Mouse (Mus musculus) testis, adult 2 months (tissue): Measurements from ENCODE around the gene Lzts2. TPM values are rescaled to one million over a fixed set of nuclear protein-coding genes. Genes with fewer than 3 reads are reported as not detected.
A peak's percentile ranks its signal among the peaks of the same experiment; 100 is the strongest.

ENCODE experiments used
- H3K27ac ChIP-seq: fragments of 200-500 bp; 2 replicates; pipeline ENCODE4 v1.5.1; 2012; ENCODE audit warnings: low read depth, low read length; ENCODE audit not compliant: control insufficient read depth, insufficient read depth
- H3K27me3 ChIP-seq: fragments of 200-500 bp; 2 replicates; pipeline ENCODE4 v1.6.1; 2012; ENCODE audit warnings: mild to moderate bottlenecking, low read length, moderate library complexity; ENCODE audit not compliant: control insufficient read depth, insufficient read depth
- H3K36me3 ChIP-seq: fragments of 200-500 bp; 2 replicates; pipeline ENCODE4 v1.6.1; 2012; ENCODE audit warnings: mild to moderate bottlenecking, low read length; ENCODE audit not compliant: control insufficient read depth, insufficient read depth
- H3K4me1 ChIP-seq: fragments of 200-500 bp; 2 replicates; pipeline ENCODE4 v1.6.1; 2012; ENCODE audit warnings: low read length; ENCODE audit not compliant: control insufficient read depth, insufficient read depth
- H3K4me3 ChIP-seq: fragments of 200-500 bp; 2 replicates; pipeline ENCODE4 v1.5.1; 2012; ENCODE audit warnings: low read depth, mild to moderate bottlenecking, low read length, moderate library complexity, mixed read lengths; ENCODE audit not compliant: control insufficient read depth
- CTCF ChIP-seq: fragments of 200-500 bp; IDR thresholded peaks from 2 replicates; pipeline ENCODE4 v1.5.1; 2012; ENCODE audit warnings: low read depth, mild to moderate bottlenecking, inconsistent platforms, low read length, moderate library complexity; ENCODE audit not compliant: control insufficient read depth, insufficient read depth, insufficient replicate concordance
- POLR2A ChIP-seq: fragments of 200-500 bp; IDR thresholded peaks from 2 replicates; pipeline ENCODE4 v1.6.1; 2012; ENCODE audit warnings: low read depth, mild to moderate bottlenecking, inconsistent platforms, low read length, moderate library complexity; ENCODE audit not compliant: control insufficient read depth
- polyA plus RNA-seq: library from polyadenylated mRNA; depleted of rRNA; stranded (reverse); fragments of >200 nt; gene quantifications from 2 replicates; pipeline ENCODE4 v1.2.3, GENCODE M21; 2012

Lzts2 gene
- polyA plus RNA-seq, 1 experiment = 36.2 TPM

DNA sequence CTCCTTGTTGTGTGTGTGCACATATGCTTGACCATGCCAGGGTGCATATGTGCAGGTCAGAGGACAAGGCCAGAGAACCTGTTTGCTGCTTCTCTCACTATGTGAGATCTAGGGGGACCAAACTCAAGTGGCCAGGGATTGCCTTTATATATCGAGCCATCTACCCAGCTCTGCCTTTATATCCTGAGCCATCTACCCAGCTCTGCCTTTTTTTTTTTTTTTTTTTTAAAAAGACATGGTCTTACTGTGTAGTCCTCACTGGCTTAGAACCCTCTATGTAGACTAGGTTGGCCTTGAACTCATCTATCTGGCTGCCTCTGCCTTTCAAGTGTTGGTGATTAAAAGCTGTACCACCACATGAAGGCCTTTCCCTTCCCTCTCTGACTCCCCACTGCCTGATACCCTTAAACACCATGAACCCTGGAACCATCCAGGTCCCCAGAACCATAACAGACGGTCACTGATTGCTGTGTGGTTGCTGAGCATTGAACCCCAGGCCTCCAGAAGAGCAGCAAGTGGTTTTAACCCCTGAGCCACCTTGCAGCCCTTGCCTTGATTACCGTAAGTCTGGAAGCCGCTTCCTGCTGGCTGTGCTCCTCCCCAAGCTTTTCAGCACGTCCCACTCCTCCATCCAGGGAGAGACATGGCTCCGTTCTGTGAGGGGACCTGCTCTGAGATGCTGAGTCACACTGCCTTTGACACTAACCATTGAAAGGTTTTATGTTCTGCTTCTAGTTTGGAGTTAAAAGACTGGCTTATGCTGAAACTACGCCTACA lies 10.3 kb upstream of the Lzts2 start:
- Histone ChIP-seq H3K4me3 (no peak overlapping the region), H3K27ac (no peak overlapping the region), H3K36me3 (no peaks in the 10 kb centered on the region), H3K27me3 (no peaks in the 10 kb centered on the region), H3K4me1 (peaks cover 11% of the 10 kb centered on the region)
- TF ChIP-seq POLR2A (no peak), CTCF (no peak)

DNA sequence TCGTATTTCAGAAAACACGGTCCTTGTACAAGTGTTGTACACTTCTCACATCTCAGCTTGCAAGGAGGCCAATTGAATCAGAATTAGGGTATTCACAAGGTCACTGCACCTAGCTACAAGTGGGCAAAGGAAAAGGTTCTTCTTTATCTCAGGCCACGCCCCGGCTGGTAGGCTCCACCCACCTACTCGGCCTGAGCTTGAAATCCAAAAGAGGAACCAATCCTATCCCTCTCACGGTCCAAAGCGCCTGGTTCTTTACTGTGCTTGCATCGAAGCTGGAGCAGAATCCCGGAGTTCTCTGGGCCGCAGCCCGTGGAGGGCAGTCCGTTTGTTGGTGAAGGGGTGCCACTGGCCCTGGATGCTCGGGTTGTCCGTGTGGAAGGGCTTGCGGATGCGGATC lies 8.8 kb upstream of the Lzts2 start, which contains the start of gene Twnk:
Gene Twnk, plus strand, starts transcription at position 220 of the 400 bp plus-strand sequence.
- H3K36me3 ChIP-seq = no peaks in the 10 kb centered on the region
- peaks cover 11% of the 10 kb centered on the region for H3K4me1 ChIP-seq
- H3K27me3 ChIP-seq = no peaks in the 10 kb centered on the region
- H3K27ac ChIP-seq = peak within 1 kb of the TSS; percentile 98
- TF ChIP-seq POLR2A (no peak), CTCF (no peak)
- peak within 1 kb of the TSS; percentile 95 for H3K4me3 ChIP-seq

DNA sequence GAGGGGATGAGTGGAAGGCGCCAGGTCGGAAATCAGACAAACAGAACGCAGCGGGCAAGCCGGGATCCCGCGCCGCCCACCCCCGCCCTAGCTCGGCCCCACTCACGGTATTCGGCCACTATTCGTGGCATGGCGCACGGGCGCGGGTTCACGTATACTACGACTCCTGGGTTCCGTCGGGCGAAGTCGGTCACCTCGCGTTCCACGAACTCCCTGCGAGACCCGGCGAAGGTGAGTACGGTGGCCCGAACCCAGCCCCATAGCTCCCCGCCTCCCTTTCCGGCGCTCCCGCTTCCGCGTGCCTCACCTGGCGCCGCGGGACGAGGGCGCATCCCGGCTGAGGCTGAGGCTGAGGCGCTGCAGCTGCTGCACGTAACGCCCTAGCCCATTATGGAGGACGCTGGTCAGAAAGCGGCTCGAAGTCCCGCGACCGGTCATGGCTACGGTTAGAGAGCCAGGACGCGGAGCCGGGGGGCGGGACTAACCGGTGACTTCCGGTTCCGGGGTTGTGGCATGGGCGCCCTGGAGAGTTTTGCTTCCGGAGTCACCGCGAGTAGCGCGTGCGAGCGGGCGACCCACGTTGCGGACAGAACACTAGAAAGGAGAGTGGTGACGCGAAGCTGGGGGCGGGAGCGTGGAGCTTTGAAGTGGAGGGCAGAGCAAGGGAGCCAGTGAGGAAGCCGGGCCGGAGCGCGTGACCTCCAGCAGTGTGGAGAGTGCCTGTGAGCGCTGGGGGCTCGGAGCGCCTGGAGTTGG lies 8.1 kb upstream of the Lzts2 start, which contains the start of gene Mrpl43:
Gene Mrpl43, minus strand, starts transcription at position 486 of the 756 bp plus-strand sequence.
- peaks cover 11% of the 10 kb centered on the region for H3K4me1 ChIP-seq
- peak; percentile 71 for TF ChIP-seq POLR2A
- TF ChIP-seq CTCF = no peak
- peak within 1 kb of the TSS; percentile 98 for H3K27ac ChIP-seq
- H3K27me3 ChIP-seq = no peaks in the 10 kb centered on the region
- peaks cover 2% of the 10 kb centered on the region for H3K36me3 ChIP-seq
- peak within 1 kb of the TSS; percentile 95 for H3K4me3 ChIP-seq

DNA sequence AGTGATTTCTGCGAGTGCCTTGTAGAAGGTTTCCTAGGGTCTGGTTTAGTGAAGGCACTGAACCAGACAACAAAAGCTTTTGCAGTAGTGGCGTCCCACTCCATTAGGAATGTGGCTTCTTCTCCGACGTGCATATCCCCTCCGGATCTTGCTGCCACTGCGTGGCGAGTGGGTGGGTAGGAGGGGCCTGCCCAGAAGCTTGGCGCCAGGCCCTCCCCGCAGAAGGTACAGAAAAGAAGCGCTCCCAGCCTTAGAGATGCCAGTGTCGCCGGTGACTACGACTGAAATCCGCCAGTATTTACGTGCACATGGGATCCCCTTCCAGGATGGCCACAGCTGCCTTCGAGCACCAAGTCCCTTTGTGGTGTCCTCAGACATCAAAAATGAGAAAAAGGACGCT lies 7.2 kb upstream of the Lzts2 start:
- H3K27ac ChIP-seq = peak overlapping the region; percentile 85
- no peak for TF ChIP-seq CTCF
- TF ChIP-seq POLR2A = no peak
- H3K4me3 ChIP-seq = peak overlapping the region; percentile 95
- H3K4me1 ChIP-seq = peaks cover 11% of the 10 kb centered on the region
- H3K27me3 ChIP-seq = no peaks in the 10 kb centered on the region
- H3K36me3 ChIP-seq = peaks cover 2% of the 10 kb centered on the region

DNA sequence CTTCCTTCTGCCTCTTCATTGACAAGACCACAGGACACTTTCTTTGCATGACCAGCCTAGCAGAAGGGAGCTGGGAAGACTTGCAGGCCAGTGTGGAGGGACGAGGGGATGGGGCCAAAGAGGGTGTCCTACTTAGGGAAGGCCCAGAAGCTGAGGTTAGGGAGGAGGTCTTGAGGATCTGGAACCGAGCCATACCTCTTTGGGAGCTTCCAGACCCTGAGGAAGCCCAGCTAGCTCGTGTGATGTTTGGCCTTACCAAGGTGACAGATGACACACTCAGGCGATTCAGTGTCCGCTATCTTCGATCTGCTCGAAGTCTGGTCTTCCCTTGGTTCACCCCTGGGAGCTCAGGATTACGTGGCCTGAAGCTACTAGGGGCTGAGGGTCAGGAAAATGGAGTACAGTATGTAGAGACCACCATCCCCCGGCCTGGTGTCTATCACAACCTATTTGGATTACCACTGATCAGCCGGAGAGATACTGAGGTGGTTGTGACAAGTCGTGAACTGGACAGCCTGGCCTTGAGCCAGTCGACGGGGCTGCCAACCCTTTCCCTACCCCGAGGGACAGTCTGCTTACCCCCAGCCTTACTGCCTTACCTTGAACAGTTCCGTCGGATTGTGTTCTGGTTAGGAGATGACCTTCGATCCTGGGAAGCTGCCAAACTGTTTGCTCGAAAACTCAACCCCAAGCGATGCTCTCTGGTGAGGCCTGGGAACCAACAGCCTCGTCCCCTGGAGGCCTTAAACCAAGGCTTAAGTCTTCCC lies 6.6 kb upstream of the Lzts2 start:
- no peak overlapping the region; the same call in 1 of the 2 replicates for H3K27ac ChIP-seq
- no peak overlapping the region for H3K4me3 ChIP-seq

DNA sequence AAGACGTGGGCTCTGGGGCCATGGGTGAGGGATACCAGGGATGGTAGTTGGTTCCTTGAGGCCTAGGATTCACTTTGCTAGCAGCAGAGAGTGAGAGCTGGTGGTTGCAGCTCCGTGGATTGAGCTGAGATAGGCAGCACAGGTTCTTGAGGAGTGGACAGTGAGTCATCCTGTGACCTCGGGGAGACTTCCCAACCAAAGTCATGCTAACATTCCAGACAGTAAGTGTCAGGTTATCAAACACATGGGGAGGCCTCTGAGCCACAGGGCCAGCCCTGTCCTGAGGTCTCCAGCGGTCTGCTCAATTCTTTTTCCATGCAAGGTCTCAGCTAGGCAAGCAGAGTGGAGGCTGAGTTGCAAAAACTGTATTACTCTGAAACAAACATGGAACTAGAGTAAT lies 3.6 kb upstream of the Lzts2 start:
- TF ChIP-seq CTCF (no peak), POLR2A (no peak)
- Histone ChIP-seq H3K36me3 (peaks cover 2% of the 10 kb centered on the region), H3K27me3 (peaks cover 2% of the 10 kb centered on the region; the same call in 1 of the 2 replicates), H3K4me3 (no peak overlapping the region), H3K27ac (no peak overlapping the region), H3K4me1 (peaks cover 27% of the 10 kb centered on the region)

More for the DNA sequence above, 6.6 kb upstream of the Lzts2 start:
- peaks cover 2% of the 10 kb centered on the region for H3K36me3 ChIP-seq
- peaks cover 11% of the 10 kb centered on the region for H3K4me1 ChIP-seq
- no peaks in the 10 kb centered on the region for H3K27me3 ChIP-seq
- no peak for TF ChIP-seq POLR2A
- no peak for TF ChIP-seq CTCF
